Mouse (Mus musculus) gastrocnemius, adult 8-10 months (tissue): ENCODE measurements around the gene Crx. TPM values are rescaled to one million over a fixed set of nuclear protein-coding genes. Genes with fewer than 3 reads are reported as not detected.

Experiments used
- DNase-seq, 2 experiments: peaks; one replicate each; pipeline ENCODE4 v3.0.0; 2022; ENCODE audit warnings: low spot score in 2 of 2
- total RNA-seq, 4 experiments: library from RNA; stranded (reverse); gene quantifications; 2 replicates each; pipeline ENCODE4 v1.2.4; 2022

Gene Crx
- total RNA-seq, 4 experiments from 2014 or later: not detected

DNA sequence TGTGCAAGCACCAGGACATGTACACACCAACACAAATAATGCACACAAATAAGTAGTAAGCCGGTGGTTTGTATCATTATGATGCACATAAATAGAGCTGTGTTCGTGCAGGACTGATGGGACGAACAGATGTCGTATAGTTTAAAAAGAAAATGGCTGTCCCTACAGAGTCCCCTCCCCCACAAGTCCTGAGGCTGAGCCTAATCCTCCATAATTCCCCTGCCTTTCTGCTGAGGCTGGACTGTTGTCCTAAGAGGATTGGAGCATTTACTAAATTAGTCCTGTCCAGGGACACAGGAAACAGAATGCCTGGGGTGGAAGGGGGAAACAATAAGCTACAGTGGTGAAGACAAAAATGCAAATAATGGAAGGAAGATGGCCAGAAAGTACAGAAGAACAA is 15.7 kb downstream of the Crx start:
- DNase-seq: no peak

DNA sequence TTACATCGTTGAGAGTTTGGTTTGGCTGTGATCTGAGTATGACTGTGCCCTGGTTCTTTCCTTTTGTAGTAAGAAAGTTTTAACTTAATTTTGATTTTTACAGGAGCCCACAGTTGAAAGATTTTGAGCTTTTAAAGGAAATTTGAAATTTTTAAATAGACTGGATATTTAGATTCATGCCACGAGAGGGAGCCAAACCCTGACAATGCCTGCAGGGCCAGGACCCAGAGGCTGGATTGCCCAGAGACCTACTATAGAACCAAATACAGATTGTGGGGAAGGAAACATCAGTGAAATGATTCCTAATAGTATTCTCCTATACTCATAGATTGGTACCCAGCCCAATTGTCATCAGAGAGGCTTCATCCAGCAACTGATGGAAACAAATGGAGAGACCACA is 20.1 kb downstream of the Crx start:
- no peak for DNase-seq

DNA sequence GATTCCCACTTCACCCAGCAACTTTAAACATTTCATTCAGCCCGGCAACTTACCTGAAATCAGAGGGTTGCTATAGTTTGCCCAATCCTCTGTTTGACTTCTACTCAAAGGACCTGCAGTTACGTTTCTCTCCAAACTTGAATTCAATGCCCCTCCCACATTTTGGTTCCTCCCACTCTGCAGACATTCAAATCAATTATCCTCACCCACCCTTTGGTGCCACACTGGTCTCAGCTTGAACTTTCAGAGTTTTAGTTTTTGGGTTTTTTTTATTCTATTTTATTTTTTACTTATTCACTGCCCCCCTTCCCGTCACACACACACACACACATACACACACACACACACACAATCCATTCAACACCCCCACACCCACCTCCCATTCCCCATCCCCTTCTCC is 40.2 kb downstream of the Crx start, which contains the start of gene Obox6:
Gene Obox6 (minus strand): TSS at position 101 of the 400 bp plus-strand sequence.
- DNase-seq: no peak

Other genes starting within 250 kb of the Crx start
- not detected for gene Obox3, start 240.1 kb downstream of the Crx start, total RNA-seq
- gene Obox5, start 129.8 kb downstream of the Crx start, total RNA-seq: not detected
- not detected for gene Obox6, start 40.3 kb downstream of the Crx start, total RNA-seq
- gene Crxos, start 2.6 kb upstream of the Crx start, total RNA-seq: not detected
- gene Selenow, start 42.4 kb upstream of the Crx start, total RNA-seq: 1,000 to 10,000 TPM; 1,735 to 2,070 (median 1,829) TPM
- 10 to 100 TPM; 76.2 to 96.3 (median 82.3) TPM for gene Nop53, start 66.1 kb upstream of the Crx start, total RNA-seq
- 10 to 100 TPM; 23.7 to 32.7 (median 28.2) TPM for gene Ehd2, start 87.6 kb upstream of the Crx start, total RNA-seq
- gene Bicra, start 168.0 kb upstream of the Crx start, total RNA-seq: 1 to 10 TPM; 3.7 to 6.8 (median 5.6) TPM
- not detected for gene Zfp541, start 181.8 kb upstream of the Crx start, total RNA-seq
- 100 to 1,000 TPM; 105 to 140 (median 115) TPM for gene Napa, start 218.5 kb upstream of the Crx start, total RNA-seq
- 10 to 100 TPM; 10.7 to 13.4 (median 11.9) TPM for gene Kptn, start 239.9 kb upstream of the Crx start, total RNA-seq
- gene Slc8a2, start 249.9 kb upstream of the Crx start, total RNA-seq: under 1 TPM; 0.07 to 0.19 (median 0.13) TPM